Comparison of ENCODE assay signal across 27 mouse cellular contexts in genomic region chr15:77725393-77726020, GRCm38 (mm10). TPM values are rescaled to one million over a fixed set of nuclear protein-coding genes. Genes with fewer than 3 reads are reported as not detected.
DNase-seq lines count a peak whose midpoint lies in the region; ATAC-seq and TF ChIP-seq lines count a peak whose summit lies in the region.
"Not testable (repeated sequence)": the region's sequence is repeated elsewhere in the genome, so short reads cannot be mapped to it uniquely, and the experiment has no call there.
"Had no signal": no experiment of that assay in that cellular context is flagged by ENCODE, and none has a peak within 500 bp of the region (broad histone marks: within the 10 kb centered on the region; RNA-seq: fewer than 3 reads in every experiment).

No protein-coding gene starts in this region.

- 77% methylated on average over 6 of the region's 6 CpGs for WGBS in forebrain, postnatal 0 days
- 27% methylated on average over 6 of the region's 6 CpGs for WGBS in heart, embryonic 12.5 days
- WGBS in heart, postnatal 0 days: 14% methylated on average over 6 of the region's 6 CpGs

- H3K27me3 ChIP-seq in forebrain, postnatal 0 days (ENCODE audit: insufficient read depth, low read length); heart, embryonic 12.5 days (replicated peaks); heart, postnatal 0 days (ENCODE audit: control insufficient read depth, insufficient read depth, low read length); myocyte (ENCODE audit: control insufficient read depth, insufficient read depth, insufficient read length): not testable (repeated sequence)

- not testable (repeated sequence) for H3K4me1 ChIP-seq in forebrain, postnatal 0 days (ENCODE audit: insufficient read depth); heart, embryonic 12.5 days (replicated peaks); heart, postnatal 0 days (ENCODE audit: control insufficient read depth, insufficient read depth)

- DNase-seq in 3134 (ENCODE audit: extremely low read depth, insufficient read length, low spot score) (peak; percentile 55), adipocyte (ENCODE audit: low spot score) (peak; percentile 78)
- DNase-seq in forebrain, postnatal 0 days: peak; percentile 17
- DNase-seq in heart, postnatal 0 days (ENCODE audit: low spot score): peak; percentile 73
- peak; percentile 34 for DNase-seq in kidney, postnatal 10 days
- DNase-seq in lung, postnatal 10 days: peak; percentile 40

- not testable (repeated sequence) for H3K4me2 ChIP-seq in forebrain, postnatal 0 days (ENCODE audit: low read depth); heart, embryonic 12.5 days; heart, postnatal 0 days (ENCODE audit: low read depth, low read length); myocyte (ENCODE audit: low read depth)

- not testable (repeated sequence) for H3K9ac ChIP-seq in forebrain, postnatal 0 days; heart, embryonic 12.5 days; heart, postnatal 0 days (replicated peaks; ENCODE audit: low read depth, low read length)

- ATAC-seq in forebrain, postnatal 0 days: not testable (repeated sequence)
- ATAC-seq in heart, embryonic 12.5 days (ENCODE audit: insufficient number of reproducible peaks, low FRiP score): peak; percentile 73
- ATAC-seq in heart, postnatal 0 days (ENCODE audit: insufficient read depth, low read depth): peak; percentile 90

- H3K36me3 ChIP-seq in forebrain, postnatal 0 days (ENCODE audit: insufficient read depth); heart, embryonic 12.5 days; heart, postnatal 0 days (replicated peaks; ENCODE audit: control insufficient read depth, insufficient read depth, low read length); myocyte (ENCODE audit: control insufficient read depth, insufficient read depth): not testable (repeated sequence)

- H3K27ac ChIP-seq in forebrain, postnatal 0 days (ENCODE audit: low read depth, low read length); heart, embryonic 12.5 days (ENCODE audit: poor library complexity, severe bottlenecking); heart, postnatal 0 days (ENCODE audit: low read depth): not testable (repeated sequence)

- TF ChIP-seq CTCF in forebrain, postnatal 0 days (IDR thresholded peaks at IDR 0.05; ENCODE audit: low read depth); heart, postnatal 0 days (IDR thresholded peaks at IDR 0.05; ENCODE audit: low read depth): not testable (repeated sequence)

- not testable (repeated sequence) for TF ChIP-seq POLR2A in myocyte (IDR thresholded peaks at IDR 0.05; ENCODE audit: insufficient read length, low read depth)

- H3K79me2 ChIP-seq in myocyte (ENCODE audit: control insufficient read depth, insufficient read depth): not testable (repeated sequence)

- H3K4me3 ChIP-seq in forebrain, postnatal 0 days (ENCODE audit: low read depth, low read length); heart, embryonic 12.5 days; heart, postnatal 0 days (ENCODE audit: low read depth, low read length); myocyte: not testable (repeated sequence)

- H3K9me3 ChIP-seq in forebrain, postnatal 0 days (ENCODE audit: low read length); heart, embryonic 12.5 days (replicated peaks); heart, postnatal 0 days (replicated peaks; ENCODE audit: control insufficient read depth, low read length): not testable (repeated sequence)

- TF ChIP-seq EP300 in heart, postnatal 0 days (IDR thresholded peaks at IDR 0.05; ENCODE audit: low read depth): 0 out of 2 replicates have a peak, but pooled peaks have one; percentile 43

- not testable (repeated sequence) for H3ac ChIP-seq in myocyte (ENCODE audit: control insufficient read depth, insufficient read length)

TF ChIP-seq in myocyte, 11 proteins besides CTCF, POLR2A, EP300 and RAD21:
- TF ChIP-seq USF1 (IDR thresholded peaks at IDR 0.05; ENCODE audit: low read depth): peak; percentile 40

RNA-seq across cellular contexts. Expression of gene Apol9b, which starts 3.3 kb away (rescaled TPM):
- not detected in 2 replicates for total RNA-seq in forebrain, postnatal 0 days (2014; rRNA removed)
- 0.16 TPM in 1 of 2 replicates, not detected in the other for polyA plus RNA-seq in forebrain, postnatal 0 days (2015; fragmentation: Nextera tagmentation; extraction: Ambion mirVana)
- 0.20 and 0.22 TPM in 2 replicates for polyA plus RNA-seq in heart, embryonic 12.5 days (2016; fragmentation: Nextera tagmentation; extraction: Ambion mirVana)
- 0.23 and 0.81 TPM in 2 replicates for total RNA-seq in heart, postnatal 0 days (2014; rRNA removed; ENCODE audit: low replicate concordance)
- 0.14 and 0.30 TPM in 2 replicates for polyA plus RNA-seq in heart, postnatal 0 days (2015; fragmentation: Nextera tagmentation; extraction: Ambion mirVana)
- polyA plus RNA-seq in myocyte (2012; fragmentation: generic; extraction: Trizol): 63.1 TPM
- total RNA-seq: gastrocnemius, adult 2 months; gastrocnemius, postnatal 36 days; layer of hippocampus, adult 2 months; layer of hippocampus, postnatal 14 days; left cerebral cortex, adult 2 months; left cerebral cortex, postnatal 25 days; megakaryocyte, adult 5-6 weeks had no signal
- polyA plus RNA-seq: embryonic facial prominence, embryonic 11.5 days; forebrain, embryonic 15.5 days; kidney, embryonic 15.5 days; limb, embryonic 13.5 days; liver, embryonic 12.5 days; midbrain, embryonic 11.5 days; testis, adult 2 months had no signal

RNA-seq across cellular contexts. Expression of gene Apol7e, which starts 26.9 kb away (rescaled TPM):
- total RNA-seq in forebrain, postnatal 0 days (2014; rRNA removed): not detected in 2 replicates
- polyA plus RNA-seq in forebrain, postnatal 0 days (2015; fragmentation: Nextera tagmentation; extraction: Ambion mirVana): 0.08 TPM in 1 of 2 replicates, not detected in the other
- not detected in 2 replicates for polyA plus RNA-seq in heart, embryonic 12.5 days (2016; fragmentation: Nextera tagmentation; extraction: Ambion mirVana)
- total RNA-seq in heart, postnatal 0 days (2014; rRNA removed; ENCODE audit: low replicate concordance): not detected in 2 replicates
- not detected in 2 replicates for polyA plus RNA-seq in heart, postnatal 0 days (2015; fragmentation: Nextera tagmentation; extraction: Ambion mirVana)
- not detected for polyA plus RNA-seq in myocyte (2012; fragmentation: generic; extraction: Trizol)
- total RNA-seq: gastrocnemius, adult 2 months; heart, adult 8-10 months; layer of hippocampus, adult 2 months; layer of hippocampus, postnatal 14 days had no signal
- polyA plus RNA-seq: embryonic facial prominence, embryonic 11.5 days; forebrain, embryonic 15.5 days; hindbrain, embryonic 14.5 days; kidney, embryonic 15.5 days; limb, embryonic 13.5 days; liver, embryonic 12.5 days; midbrain, embryonic 11.5 days; neural tube, embryonic 14.5 days; testis, adult 2 months had no signal

RNA-seq across cellular contexts. Expression of gene Apol8, which starts 31.3 kb away (rescaled TPM):
- 0.08 and 2.0 TPM in 2 replicates for total RNA-seq in forebrain, postnatal 0 days (2014; rRNA removed)
- 0.36 and 0.44 TPM in 2 replicates for polyA plus RNA-seq in forebrain, postnatal 0 days (2015; fragmentation: Nextera tagmentation; extraction: Ambion mirVana)
- 0.65 and 0.74 TPM in 2 replicates for polyA plus RNA-seq in heart, embryonic 12.5 days (2016; fragmentation: Nextera tagmentation; extraction: Ambion mirVana)
- 0.46 TPM in 1 of 2 replicates, not detected in the other for total RNA-seq in heart, postnatal 0 days (2014; rRNA removed; ENCODE audit: low replicate concordance)
- polyA plus RNA-seq in heart, postnatal 0 days (2015; fragmentation: Nextera tagmentation; extraction: Ambion mirVana): 0.04 TPM in 1 of 2 replicates, not detected in the other
- polyA plus RNA-seq in myocyte (2012; fragmentation: generic; extraction: Trizol): 0.38 TPM
- total RNA-seq: heart, adult 8-10 months had no signal
- polyA plus RNA-seq: activated CD4-positive, CD25-positive, alpha-beta regulatory T cell, adult 4 months; forebrain, embryonic 15.5 days; hindbrain, embryonic 14.5 days; limb, embryonic 13.5 days; thymus, postnatal 0 days had no signal

Comparison
In these comparisons a context has a peak if more than half of its experiments do, and no peak if none do; other contexts are left out.
1. DNase-seq: peak in every context shown above with its lines; median percentile 78 in adipocyte; 73 in heart, postnatal 0 days; 55 in 3134; 40 in lung, postnatal 10 days; 34 in kidney, postnatal 10 days; 17 in forebrain, postnatal 0 days.
2. RNA of gene Apol9b, which starts 3.3 kb away (polyA plus RNA-seq): 63.1 TPM in myocyte (single experiment); 0.20 to 0.22 TPM in heart, embryonic 12.5 days, 0.16 TPM in forebrain, postnatal 0 days and 0.14 to 0.30 TPM in heart, postnatal 0 days; every median in the first group is over 10 times any median in the second.